Mouse (Mus musculus) neural tube, embryonic 11.5 days (tissue): ENCODE results near the gene Zfp260. TPM values are rescaled to one million over a fixed set of nuclear protein-coding genes. Genes with fewer than 3 reads are reported as not detected.

Experiments
- ATAC-seq: fragments of 200-750 bp; cut with Nextera tagmentation; 2 replicates; pipeline ENCODE4 v1.8.0; 2017; ENCODE audit warnings: moderate number of reproducible peaks, mild to moderate bottlenecking, moderate TSS enrichment, moderate library complexity; ENCODE audit not compliant: insufficient read depth, low FRiP score, low TSS enrichment
- DNase-seq: peaks from one replicate; pipeline ENCODE4 v3.0.0-alpha.2; 2015; ENCODE audit warnings: low spot score
- H3K27ac ChIP-seq: fragments of 300-500 bp; sonication (generic); 2 replicates; pipeline ENCODE4 v1.5.1; 2014; ENCODE audit warnings: low read depth, mild to moderate bottlenecking, low read length
- H3K27me3 ChIP-seq: fragments of 300-500 bp; sonication (generic); 2 replicates; pipeline ENCODE4 v1.6.1; 2014; ENCODE audit warnings: mild to moderate bottlenecking, low read length, mixed read lengths; ENCODE audit not compliant: control insufficient read depth, insufficient read depth
- H3K36me3 ChIP-seq: fragments of 300-500 bp; sonication (generic); 2 replicates; pipeline ENCODE4 v1.6.1; 2014; ENCODE audit warnings: mild to moderate bottlenecking, low read length, moderate library complexity, mixed read lengths; ENCODE audit not compliant: control insufficient read depth, insufficient read depth
- H3K4me1 ChIP-seq: fragments of 300-500 bp; sonication (generic); 2 replicates; pipeline ENCODE4 v1.6.1; 2014; ENCODE audit warnings: low read length, mixed read lengths; ENCODE audit not compliant: control insufficient read depth, insufficient read depth
- H3K4me2 ChIP-seq: fragments of 300-500 bp; sonication (generic); 2 replicates; pipeline ENCODE4 v1.6.1; 2014; ENCODE audit warnings: low read depth, mild to moderate bottlenecking, moderate library complexity
- H3K4me3 ChIP-seq: fragments of 300-500 bp; sonication (generic); 2 replicates; pipeline ENCODE4 v1.5.1; 2014; ENCODE audit warnings: low read depth, low read length
- H3K9ac ChIP-seq: fragments of 300-500 bp; sonication (generic); 2 replicates; pipeline ENCODE4 v1.6.1; 2014; ENCODE audit warnings: mild to moderate bottlenecking, low read length
- H3K9me3 ChIP-seq: fragments of 300-500 bp; sonication (generic); 2 replicates; pipeline ENCODE4 v1.6.1; 2016; ENCODE audit warnings: low read length; ENCODE audit not compliant: control insufficient read depth
- WGBS: fragments of 180-500 bp; shearing (Covaris S2); extraction: QIAGEN DNeasy Blood & Tissue Kit; methylation state at CpG from one replicate; pipeline ENCODE4 v1.1.7; 2014; 5-methylcytosine and 5-hydroxymethylcytosine counted together
- microRNA-seq: library from miRNA; unstranded; fragments of <30 nt; microRNA quantifications from one replicate; pipeline ENCODE4, GENCODE M21; 2016
- polyA plus RNA-seq: library from polyadenylated mRNA; unstranded; fragments of >200 nt; fragmentation: Nextera tagmentation; extraction: Ambion mirVana; gene quantifications from 2 replicates; pipeline ENCODE4 v1.2.1, GENCODE M21; 2014

Zfp260 gene
- polyA plus RNA-seq, 1 experiment from 2014 or later = 136 TPM

- H3K4me1 ChIP-seq = no peaks in the 10 kb centered on the region
- no peaks in the 10 kb centered on the region; the same call in 1 of the 2 replicates for H3K9me3 ChIP-seq
- DNase-seq (peak; percentile 91), ATAC-seq (peak; percentile 95)
- peak overlapping the region; percentile 75 for H3K27ac ChIP-seq
- no peaks in the 10 kb centered on the region for H3K27me3 ChIP-seq
- H3K4me2 ChIP-seq = peak overlapping the region; percentile 60
- H3K36me3 ChIP-seq = no peaks in the 10 kb centered on the region; the same call in 1 of the 2 replicates
- 3% methylated on average over 35 of the region's 35 CpGs for WGBS
- H3K9ac ChIP-seq = peak overlapping the region; percentile 67
- peak overlapping the region; percentile 51 for H3K4me3 ChIP-seq
Observed at GRCm38 (mm10) chr7:30143555-30144209, 49.1 kb downstream of the Zfp260 start.

GRCm38 (mm10) chr7:30147011-30147410, 52.4 kb downstream of the Zfp260 start:
- H3K4me2 ChIP-seq = no peak overlapping the region
- 93% methylated on average over 5 of the region's 5 CpGs for WGBS
- H3K27ac ChIP-seq = no peak overlapping the region
- no peaks in the 10 kb centered on the region for H3K27me3 ChIP-seq
- no peak for ATAC-seq
- H3K36me3 ChIP-seq = peaks cover 2% of the 10 kb centered on the region
- no peaks in the 10 kb centered on the region for H3K4me1 ChIP-seq
- peaks cover 21% of the 10 kb centered on the region for H3K9me3 ChIP-seq
- no peak overlapping the region for H3K9ac ChIP-seq
- DNase-seq = no peak
- no peak overlapping the region for H3K4me3 ChIP-seq

DNA sequence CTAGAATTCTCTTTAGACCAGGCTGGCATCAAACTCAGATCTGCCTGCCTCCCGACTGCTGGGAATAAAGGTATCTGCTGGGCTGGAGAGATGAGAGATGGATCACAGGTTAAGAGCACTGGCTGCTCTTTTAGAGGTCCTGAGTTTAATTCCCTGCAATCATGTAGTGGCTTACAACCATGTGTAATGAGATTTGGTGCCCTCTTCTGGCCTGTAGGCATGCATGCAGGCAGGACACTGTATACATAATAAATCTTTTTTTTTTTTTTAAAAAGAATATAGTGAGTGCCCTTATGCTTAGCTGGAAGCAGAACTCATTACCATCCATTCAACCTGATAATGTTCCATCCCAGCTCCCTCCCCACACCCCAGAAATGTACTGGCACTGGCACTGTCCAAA, 59.5 kb downstream of the Zfp260 start:
- ATAC-seq (no peak), DNase-seq (no peak)
- Histone ChIP-seq H3K27ac (no peak overlapping the region), H3K36me3 (peaks cover 27% of the 10 kb centered on the region), H3K4me2 (no peak overlapping the region), H3K4me1 (no peaks in the 10 kb centered on the region), H3K27me3 (no peaks in the 10 kb centered on the region), H3K4me3 (no peak overlapping the region), H3K9ac (no peak overlapping the region), H3K9me3 (peaks cover 59% of the 10 kb centered on the region)
- WGBS = 85% methylated on average over 1 of the region's 1 CpGs

DNA sequence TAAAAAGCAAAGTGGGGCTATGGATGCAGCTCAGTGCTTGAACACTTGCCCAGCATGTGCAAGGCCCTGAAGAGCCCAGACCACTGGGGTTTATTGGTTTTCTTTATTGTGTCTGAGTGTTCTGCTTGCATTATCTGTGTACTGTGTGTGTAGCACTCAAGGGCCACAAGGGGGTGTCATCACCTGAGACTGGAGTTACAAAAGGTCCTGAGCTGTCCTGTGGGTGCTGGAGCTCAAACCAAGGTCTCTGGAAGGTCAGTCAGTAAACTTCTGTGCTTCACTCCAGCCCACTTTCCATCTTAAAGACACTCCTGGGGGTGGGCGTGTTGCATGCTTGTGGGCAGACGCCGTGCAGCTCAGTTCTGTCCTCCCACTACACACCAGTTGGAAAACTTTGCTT, 60.9 kb downstream of the Zfp260 start:
- Histone ChIP-seq H3K27ac (no peak overlapping the region), H3K27me3 (no peaks in the 10 kb centered on the region), H3K4me2 (no peak overlapping the region), H3K36me3 (peaks cover 36% of the 10 kb centered on the region), H3K4me3 (no peak overlapping the region), H3K4me1 (no peaks in the 10 kb centered on the region), H3K9ac (no peak overlapping the region), H3K9me3 (peaks cover 61% of the 10 kb centered on the region)
- WGBS = 98% methylated on average over 3 of the region's 3 CpGs
- DNase-seq (no peak), ATAC-seq (no peak)

Small RNA genes lying within 50 kb of the gene (microRNA-seq; reads per million reads assigned to microRNA genes)
- gene Gm23368 = not detected

Other genes starting within 250 kb of the Zfp260 start
- gene Zfp940, start 241.1 kb upstream of the Zfp260 start, polyA plus RNA-seq = 12.3 and 12.4 TPM in 2 replicates
- 10.7 and 12.2 TPM in 2 replicates for gene Zfp420, start 234.8 kb upstream of the Zfp260 start, polyA plus RNA-seq
- 14.4 and 15.0 TPM in 2 replicates for gene Zfp27, start 188.2 kb upstream of the Zfp260 start, polyA plus RNA-seq
- gene Zfp383, start 186.6 kb upstream of the Zfp260 start, polyA plus RNA-seq = 6.7 and 7.6 TPM in 2 replicates
- gene Zfp74, start 140.7 kb upstream of the Zfp260 start, polyA plus RNA-seq = 11.0 and 12.9 TPM in 2 replicates
- 19.5 and 21.5 TPM in 2 replicates for gene Zfp568, start 110.8 kb upstream of the Zfp260 start, polyA plus RNA-seq
- 5.3 and 5.7 TPM in 2 replicates for gene Zfp14, start 43.4 kb upstream of the Zfp260 start, polyA plus RNA-seq
- gene Zfp82, start 21.9 kb upstream of the Zfp260 start, polyA plus RNA-seq = 8.3 and 9.9 TPM in 2 replicates
- gene Gm26920, start 4.4 kb upstream of the Zfp260 start, polyA plus RNA-seq = 0.80 and 1.7 TPM in 2 replicates
- gene Zfp566, start 4.2 kb upstream of the Zfp260 start, polyA plus RNA-seq = 15.3 and 16.4 TPM in 2 replicates
- gene Zfp382, start 27.2 kb downstream of the Zfp260 start, polyA plus RNA-seq = 7.4 and 10.5 TPM in 2 replicates
- gene Zfp146, start 75.0 kb downstream of the Zfp260 start, polyA plus RNA-seq = 14.3 and 15.1 TPM in 2 replicates
- 4.5 and 5.7 TPM in 2 replicates for gene Cox7a1, start 89.4 kb downstream of the Zfp260 start, polyA plus RNA-seq
- gene Capns1, start 104.0 kb downstream of the Zfp260 start, polyA plus RNA-seq = 45.8 and 51.8 TPM in 2 replicates
- gene Polr2i, start 137.2 kb downstream of the Zfp260 start, polyA plus RNA-seq = 179 and 195 TPM in 2 replicates
- gene Tbcb, start 137.5 kb downstream of the Zfp260 start, polyA plus RNA-seq = 268 and 302 TPM in 2 replicates
- not detected in 2 replicates for gene Ovol3, start 140.9 kb downstream of the Zfp260 start, polyA plus RNA-seq
- 0.18 and 0.36 TPM in 2 replicates for gene Thap8, start 185.3 kb downstream of the Zfp260 start, polyA plus RNA-seq
- gene Wdr62, start 185.6 kb downstream of the Zfp260 start, polyA plus RNA-seq = 10.9 and 12.5 TPM in 2 replicates
- gene Clip3, start 197.0 kb downstream of the Zfp260 start, polyA plus RNA-seq = 100 and 102 TPM in 2 replicates
- gene Alkbh6, start 213.9 kb downstream of the Zfp260 start, polyA plus RNA-seq = 87.4 and 94.0 TPM in 2 replicates
- gene Syne4, start 220.0 kb downstream of the Zfp260 start, polyA plus RNA-seq = 16.6 and 18.1 TPM in 2 replicates
- not detected in 2 replicates for gene E130208F15Rik, start 227.0 kb downstream of the Zfp260 start, polyA plus RNA-seq
- 23.1 and 26.5 TPM in 2 replicates for gene Sdhaf1, start 229.1 kb downstream of the Zfp260 start, polyA plus RNA-seq